Mouse (Mus musculus): ENCODE measurements around the gene Rab1a.
"Not testable (repeated sequence)": the region's sequence is repeated elsewhere in the genome, so short reads cannot be mapped to it uniquely, and the experiment has no call there.

The Rab1a gene

DNA sequence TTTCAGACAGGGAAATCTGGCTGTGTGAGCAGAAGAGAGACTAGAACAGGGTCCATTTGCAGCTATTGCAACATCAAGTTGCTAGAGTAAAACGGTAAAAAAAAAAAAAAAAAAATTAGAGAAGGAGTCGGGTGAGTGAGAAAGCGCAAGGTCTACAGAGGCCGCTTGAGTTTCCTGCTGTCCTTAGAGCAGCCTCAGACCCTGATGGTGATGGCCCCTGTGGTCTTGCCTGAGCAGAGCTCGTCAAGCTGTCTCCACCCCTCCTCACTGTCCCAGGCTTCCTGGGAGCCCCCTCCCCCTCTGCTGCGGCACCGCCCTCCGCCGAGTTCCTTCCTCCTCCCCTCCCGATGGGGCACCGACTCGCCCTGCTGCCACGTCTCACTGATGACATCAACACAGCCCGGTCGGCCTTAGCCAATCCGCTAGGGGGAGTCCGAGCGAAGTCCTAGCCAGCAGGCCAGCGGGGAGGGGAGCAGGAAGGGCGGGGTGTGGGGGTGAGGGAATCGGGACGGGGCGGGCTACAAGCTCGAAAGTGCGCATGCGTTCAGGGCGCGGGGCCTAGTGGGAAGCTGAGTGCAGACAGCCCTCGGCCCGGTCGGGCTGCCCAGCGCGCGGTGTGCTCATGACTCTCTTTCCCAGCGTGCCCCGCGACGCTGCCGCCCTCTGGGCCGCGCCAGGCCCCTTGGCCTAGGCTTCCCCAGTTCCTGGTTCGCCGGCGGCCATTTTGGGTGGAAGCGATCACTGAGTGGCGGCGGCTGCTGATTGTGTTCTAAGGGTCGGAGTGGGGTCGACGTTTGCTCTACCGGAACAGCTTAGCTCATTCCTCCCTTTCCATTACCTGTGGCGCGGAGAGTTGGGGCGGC, at the start of gene Rab1a:
TSS of gene Rab1a (plus strand) at position 720 of the 863 bp plus-strand sequence.
- DNase-seq = peak; percentile 99

- DNase-seq = no peak
Measured at GRCm38 (mm10) chr11:20152107-20152901, 48.9 kb upstream of the Rab1a start.

GRCm38 (mm10) chr11:20153542-20153941, 47.7 kb upstream of the Rab1a start:
- DNase-seq = not testable (repeated sequence)

GRCm38 (mm10) chr11:20158879-20159278, 42.4 kb upstream of the Rab1a start:
- DNase-seq = no peak

DNA sequence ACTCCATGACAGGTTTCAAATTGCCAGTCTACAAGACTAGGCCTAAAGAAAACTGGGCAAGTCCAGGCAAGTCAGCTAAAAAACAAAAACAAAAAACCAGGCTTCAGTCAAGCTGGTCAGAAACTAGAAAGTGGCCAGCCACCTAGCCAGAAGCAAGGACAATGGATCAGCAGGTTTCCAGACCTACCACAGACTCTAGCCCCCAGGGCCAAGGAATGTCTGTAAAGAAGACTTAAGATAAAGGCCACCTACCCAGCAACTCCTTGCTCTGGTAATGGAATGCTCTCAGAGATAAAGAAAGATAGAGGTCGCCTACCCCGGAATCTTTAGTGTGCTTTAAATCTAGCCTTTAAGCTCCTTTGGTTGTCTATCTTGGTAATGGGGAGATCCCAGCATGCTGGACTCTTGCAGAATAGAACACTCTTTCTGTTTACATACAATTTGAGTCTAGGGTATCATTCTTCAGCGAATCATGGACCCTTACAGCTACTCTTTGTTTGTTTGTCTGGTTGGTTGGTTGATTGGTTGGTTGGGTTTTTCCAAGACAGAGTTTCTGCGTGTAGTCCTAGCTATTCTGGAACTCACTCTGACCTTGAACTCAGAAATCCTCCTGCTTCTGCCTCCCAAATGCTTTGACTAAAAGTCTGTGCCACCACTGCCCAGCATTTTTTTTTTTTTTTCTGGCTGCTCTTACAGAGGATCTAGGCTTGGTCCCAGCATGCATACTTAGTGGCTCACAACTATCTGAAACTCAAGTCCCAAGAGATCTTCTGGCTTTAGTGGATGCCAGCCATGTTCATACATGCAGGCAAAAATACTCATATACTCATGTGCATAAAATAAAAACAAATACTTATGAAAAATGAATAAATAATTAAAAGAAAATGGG, 36.0 kb upstream of the Rab1a start:
- no peak for DNase-seq

DNA sequence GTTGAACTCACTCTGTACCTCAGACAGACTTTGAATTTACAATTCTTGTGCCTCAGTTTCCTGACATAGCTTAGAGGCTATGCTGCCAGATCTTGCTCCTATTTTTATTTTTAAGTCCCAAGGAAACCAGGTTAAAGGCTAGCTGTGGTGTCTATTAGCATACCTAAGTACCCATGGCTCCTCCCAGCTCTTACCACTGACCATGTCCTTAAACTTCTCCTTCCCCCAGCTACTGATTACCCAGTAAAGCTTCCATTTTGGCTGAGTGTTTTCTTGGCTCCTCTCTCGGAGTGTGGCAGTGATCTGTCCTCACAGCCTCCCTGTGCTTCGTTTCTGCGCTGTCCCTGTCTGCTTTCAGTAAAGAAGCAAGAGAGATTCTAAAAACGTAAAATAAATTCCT, 35.2 kb upstream of the Rab1a start:
- no peak for DNase-seq

DNA sequence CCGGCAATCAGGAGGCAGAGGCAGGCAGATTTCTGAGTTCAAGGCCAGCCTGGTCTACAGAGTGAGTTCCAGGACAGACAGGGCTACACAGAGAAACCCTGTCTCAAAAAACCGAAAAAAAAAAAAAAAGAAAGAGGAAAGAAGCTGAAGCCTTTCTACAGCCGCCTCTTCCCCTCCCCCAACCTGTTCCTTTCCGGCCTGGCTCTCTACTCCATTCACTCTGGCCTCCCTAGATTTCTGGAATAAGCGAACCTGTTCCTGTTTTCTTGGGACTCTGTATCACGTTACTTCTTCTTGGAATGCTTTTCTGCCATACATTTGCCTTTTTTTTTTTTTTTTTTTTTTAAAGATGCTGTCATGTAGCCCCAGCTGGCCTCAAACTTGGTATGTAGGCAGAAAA, 34.8 kb upstream of the Rab1a start:
- not testable (repeated sequence) for DNase-seq

GRCm38 (mm10) chr11:20168972-20169371, 32.3 kb upstream of the Rab1a start:
- DNase-seq = no peak

- no peak for DNase-seq
Measured at GRCm38 (mm10) chr11:20187271-20187670, 14.0 kb upstream of the Rab1a start.

GRCm38 (mm10) chr11:20193100-20193736, 8.0 kb upstream of the Rab1a start:
- no peak for DNase-seq

GRCm38 (mm10) chr11:20201661-20202101, 449 bp downstream of the Rab1a start:
- DNase-seq = no peak

DNA sequence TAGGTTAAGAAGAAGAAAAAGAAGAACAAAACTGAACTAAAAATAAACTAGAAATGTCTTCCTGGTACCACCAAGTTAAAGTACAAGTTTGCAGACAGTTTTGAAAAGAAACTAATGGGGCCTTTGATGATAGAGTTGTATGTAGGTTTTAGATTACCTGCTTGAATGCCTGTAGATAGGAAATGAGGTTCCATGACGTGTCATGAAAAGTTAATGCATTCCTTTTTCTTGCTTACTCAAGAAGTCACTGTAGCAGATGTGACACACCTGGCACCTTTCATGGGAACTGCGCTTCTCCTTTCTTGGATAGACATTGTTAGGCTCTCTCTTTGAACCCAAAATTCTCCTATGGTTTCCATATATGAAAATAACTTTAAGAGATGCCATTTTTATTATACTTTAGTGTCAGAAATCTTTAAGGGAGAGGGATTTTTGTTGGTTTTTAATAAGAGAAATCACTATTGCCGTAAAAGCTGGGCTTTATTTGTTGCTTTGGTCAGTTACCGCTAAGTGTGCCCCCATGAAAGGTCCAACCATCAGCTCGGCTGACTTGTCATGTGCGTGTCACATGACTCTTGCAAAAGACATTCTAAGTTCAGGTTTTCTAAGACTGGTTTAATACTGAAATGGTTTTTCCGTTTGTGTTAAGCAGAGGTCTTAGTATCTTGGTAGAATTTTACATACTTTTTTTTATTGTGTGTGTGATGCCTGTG, 1.2 kb downstream of the Rab1a start:
- peak; percentile 18 to 26 for DNase-seq

GRCm38 (mm10) chr11:20204321-20204720, 3.1 kb downstream of the Rab1a start:
- no peak for DNase-seq

DNA sequence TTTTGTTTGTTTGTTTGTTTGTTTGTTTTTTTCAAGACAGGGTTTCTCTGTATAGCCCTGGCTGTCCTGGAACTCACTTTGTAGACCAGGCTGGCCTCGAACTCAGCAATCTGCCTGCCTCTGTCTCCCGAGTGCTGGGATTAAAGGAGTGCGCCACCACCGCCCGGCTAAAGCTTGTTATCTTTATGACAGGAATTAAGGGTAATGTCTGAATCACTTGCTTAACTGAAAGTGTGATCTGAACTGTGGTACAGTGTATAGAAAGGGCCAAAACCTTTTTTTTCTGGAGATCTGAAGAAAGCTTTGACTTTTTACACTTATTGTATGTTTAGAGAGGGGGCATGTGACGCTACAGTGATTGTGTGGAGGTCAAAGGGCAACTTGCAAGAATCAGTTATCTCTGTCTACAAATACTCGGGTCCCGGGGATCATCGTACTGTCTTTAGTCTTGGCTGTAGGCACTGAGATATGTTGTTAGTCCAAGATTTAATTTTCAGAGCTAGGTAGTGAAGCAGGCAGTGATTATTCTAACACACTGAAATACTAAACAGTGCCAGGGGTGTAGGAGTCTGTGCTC, 3.7 kb downstream of the Rab1a start:
- DNase-seq = no peak

DNA sequence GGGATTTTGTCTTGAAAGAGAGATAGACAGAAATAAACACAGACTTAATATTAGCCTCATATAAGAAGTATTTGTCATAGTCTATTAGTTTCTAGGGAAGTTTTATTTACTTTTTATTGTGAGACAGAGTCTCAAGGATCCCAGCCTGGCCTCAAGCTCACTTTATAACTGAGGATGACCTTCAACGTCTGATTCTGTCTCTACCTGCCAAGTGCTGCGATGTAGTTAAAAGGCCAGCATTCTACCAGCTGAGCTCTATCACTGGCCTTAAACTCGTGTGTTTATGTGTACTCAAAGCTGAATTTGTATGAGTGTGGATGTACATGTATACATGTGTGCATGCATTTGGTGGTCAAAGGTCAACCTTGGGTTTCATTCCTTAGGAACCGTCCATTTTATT, 4.3 kb downstream of the Rab1a start:
- no peak for DNase-seq

- DNase-seq = no peak
Measured at GRCm38 (mm10) chr11:20206626-20207223, 5.5 kb downstream of the Rab1a start.

DNA sequence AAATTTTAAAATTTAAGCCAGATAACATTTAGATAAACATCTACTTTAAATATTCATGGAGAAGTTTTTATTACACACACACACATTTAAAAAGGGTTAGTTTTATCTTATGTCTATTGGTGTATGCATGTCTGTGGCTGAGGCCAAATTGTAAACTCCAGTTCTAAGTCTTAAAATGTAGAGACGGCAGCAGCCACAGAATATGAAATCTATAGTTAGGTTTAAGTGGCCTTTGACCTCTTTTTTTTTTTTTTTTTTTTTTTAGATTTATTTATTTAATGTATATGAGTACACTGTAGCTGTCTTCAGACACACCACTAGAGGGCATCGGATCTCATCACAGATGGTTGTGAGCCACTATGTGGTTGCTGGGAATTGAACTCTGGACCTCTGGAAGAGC, 6.4 kb downstream of the Rab1a start:
- DNase-seq = no peak

- no peak for DNase-seq
Measured at GRCm38 (mm10) chr11:20211838-20212237, 10.6 kb downstream of the Rab1a start.

DNA sequence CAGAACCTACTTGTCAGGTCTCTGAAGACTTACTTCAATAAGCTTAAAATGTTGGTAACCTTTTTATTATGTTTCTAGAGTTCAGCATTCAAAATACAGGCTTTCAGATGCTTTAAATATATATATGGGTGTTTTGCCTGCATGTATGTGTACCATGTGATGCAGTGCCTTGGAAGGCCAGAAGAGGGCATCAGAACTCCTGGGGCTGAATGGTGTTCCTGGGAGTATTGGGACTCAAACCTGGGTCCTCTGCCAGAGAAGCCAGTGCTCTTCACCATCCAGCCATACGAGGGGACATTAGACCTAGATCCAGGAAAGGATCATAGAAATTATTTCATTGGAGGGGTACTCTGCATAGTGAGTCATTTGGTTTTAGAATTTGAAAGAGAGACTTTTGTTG, 13.5 kb downstream of the Rab1a start:
- peak; percentile 51 to 52 for DNase-seq

- peak; percentile 32 to 36 for DNase-seq
Measured at GRCm38 (mm10) chr11:20216415-20216814, 15.2 kb downstream of the Rab1a start.

DNA sequence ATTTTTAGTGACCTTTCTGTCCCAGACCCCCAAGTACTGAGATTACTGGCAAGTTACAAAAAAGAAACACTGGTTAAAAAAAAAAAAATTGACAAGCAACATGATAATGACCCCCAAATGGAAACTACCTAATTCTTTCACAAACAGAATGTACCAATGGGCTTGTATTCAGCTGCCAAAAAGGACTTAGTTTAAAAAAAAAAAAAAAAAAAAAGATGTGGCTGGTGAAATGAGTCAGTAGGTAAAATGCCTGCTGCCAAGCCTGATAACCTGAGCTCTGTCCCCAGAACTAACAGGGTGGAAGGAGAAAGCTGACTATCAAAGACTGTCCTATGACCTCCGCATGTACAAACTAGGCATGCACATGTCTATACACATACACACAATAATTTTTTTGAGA, 16.0 kb downstream of the Rab1a start:
- DNase-seq = no peak
